Mouse (Mus musculus): ENCODE measurements at regions not wholly inside any gene's neighbourhood (a gene's known extent, or its start where the extent isn't known, plus 50 kb on each side); places are given as distances from the start of the nearest gene placed in this dataset.

DNA sequence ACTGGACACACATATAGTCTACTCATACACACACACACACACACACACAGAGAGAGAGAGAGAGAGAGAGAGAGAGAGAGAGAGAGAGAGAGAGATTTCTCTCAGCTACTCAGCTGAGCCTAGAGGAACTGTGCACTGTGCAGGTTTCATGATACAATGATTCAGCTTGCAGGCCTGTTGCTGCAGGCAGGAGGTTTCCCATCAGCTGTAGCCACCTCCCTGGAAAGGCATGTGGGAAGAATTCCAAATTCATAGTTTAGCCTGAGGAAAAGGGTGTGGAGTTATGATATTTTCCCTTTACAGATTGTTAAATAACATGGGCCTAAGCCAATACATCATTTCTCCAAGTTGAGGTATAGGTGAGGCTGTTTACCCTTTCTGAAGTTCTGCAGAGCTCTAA, 204.3 kb upstream of the A1bg start:
- no peak for TF ChIP-seq CTCF (IDR thresholded peaks at IDR 0.05; ENCODE audit: low read depth)
- peak; percentile 75 for TF ChIP-seq EP300 (optimal IDR thresholded peaks at IDR 0.05)

All from stomach, postnatal 0 days (tissue).